Mouse (Mus musculus) liver, embryonic 11.5 days (tissue): ENCODE measurements at regions not wholly inside any gene's neighbourhood (a gene's known extent, or its start where the extent isn't known, plus 50 kb on each side); places are given as distances from the start of the nearest gene placed in this dataset.

ENCODE experiments used
- ATAC-seq: fragments of 200-750 bp; cut with Nextera tagmentation; replicated peaks from 2 replicates; pipeline ENCODE4 v1.8.0; 2017; ENCODE audit warnings: moderate number of reproducible peaks, mild to moderate bottlenecking, moderate TSS enrichment, moderate library complexity; ENCODE audit not compliant: low FRiP score
- DNase-seq: peaks from one replicate; pipeline ENCODE4 v3.0.0-alpha.2; 2017; ENCODE audit warnings: low spot score
- H3K27ac ChIP-seq: fragments of 300-500 bp; sonication (generic); 2 replicates; pipeline ENCODE4 v1.5.1; 2014; ENCODE audit warnings: mild to moderate bottlenecking, low read depth, low read length, control low read depth
- H3K27me3 ChIP-seq: fragments of 300-500 bp; sonication (generic); replicated peaks from 2 replicates; pipeline ENCODE4 v1.6.1; 2014; ENCODE audit warnings: low read length, mixed read lengths; ENCODE audit not compliant: control insufficient read depth, insufficient read depth
- H3K36me3 ChIP-seq: fragments of 300-500 bp; sonication (generic); 2 replicates; pipeline ENCODE4 v1.6.1; 2014; ENCODE audit warnings: mild to moderate bottlenecking, low read length, moderate library complexity, mixed read lengths; ENCODE audit not compliant: control insufficient read depth, insufficient read depth
- H3K4me1 ChIP-seq: fragments of 300-500 bp; sonication (generic); replicated peaks from 2 replicates; pipeline ENCODE4 v1.6.1; 2014; ENCODE audit warnings: low read length, mixed read lengths; ENCODE audit not compliant: control insufficient read depth, insufficient read depth
- H3K4me2 ChIP-seq: fragments of 300-500 bp; sonication (generic); 2 replicates; pipeline ENCODE4 v1.6.1; 2014; ENCODE audit warnings: mild to moderate bottlenecking, control low read depth, moderate library complexity
- H3K4me3 ChIP-seq: fragments of 300-500 bp; sonication (generic); 2 replicates; pipeline ENCODE4 v1.5.1; 2014; ENCODE audit warnings: low read depth, low read length, control low read depth
- H3K9ac ChIP-seq: fragments of 300-500 bp; sonication (generic); 2 replicates; pipeline ENCODE4 v1.6.1; 2014; ENCODE audit warnings: low read depth, low read length, control low read depth
- H3K9me3 ChIP-seq: fragments of 300-500 bp; sonication (generic); 2 replicates; pipeline ENCODE4 v1.6.1; 2016; ENCODE audit warnings: low read length, inconsistent platforms, mixed read lengths; ENCODE audit not compliant: control insufficient read depth
- WGBS: fragments of 180-500 bp; shearing (Covaris S2); extraction: QIAGEN DNeasy Blood & Tissue Kit; methylation state at CpG from one replicate; pipeline ENCODE4 v1.1.7; 2014; 5-methylcytosine and 5-hydroxymethylcytosine counted together

- Histone ChIP-seq H3K4me1 (no peaks in the 10 kb centered on the region), H3K4me2 (no peak overlapping the region), H3K27me3 (no peaks in the 10 kb centered on the region), H3K27ac (no peak overlapping the region), H3K9me3 (no peaks in the 10 kb centered on the region), H3K9ac (no peak overlapping the region), H3K36me3 (no peaks in the 10 kb centered on the region), H3K4me3 (no peak overlapping the region)
- ATAC-seq (no peak), DNase-seq (no peak)
- WGBS = 75% methylated on average over 5 of the region's 5 CpGs
These were observed 89.7 kb upstream of the Pde3a start for GRCm38 (mm10) chr6:141159326-141159725.

- Histone ChIP-seq H3K27ac (no peak overlapping the region), H3K4me1 (no peaks in the 10 kb centered on the region), H3K9me3 (no peaks in the 10 kb centered on the region), H3K4me2 (no peak overlapping the region), H3K4me3 (no peak overlapping the region), H3K9ac (no peak overlapping the region), H3K27me3 (no peaks in the 10 kb centered on the region), H3K36me3 (no peaks in the 10 kb centered on the region)
- WGBS = 61% methylated on average over 3 of the region's 3 CpGs
- ATAC-seq (no peak), DNase-seq (no peak)
These were observed 87.3 kb upstream of the Pde3a start for GRCm38 (mm10) chr6:141161626-141162233.

GRCm38 (mm10) chr6:141167270-141167669, 81.8 kb upstream of the Pde3a start:
- no peak for ATAC-seq
- WGBS = 59% methylated on average over 3 of the region's 3 CpGs
- no peak overlapping the region for H3K9ac ChIP-seq
- H3K27ac ChIP-seq = no peak overlapping the region
- H3K27me3 ChIP-seq = no peaks in the 10 kb centered on the region
- DNase-seq = no peak
- no peaks in the 10 kb centered on the region for H3K36me3 ChIP-seq
- no peaks in the 10 kb centered on the region for H3K9me3 ChIP-seq
- no peaks in the 10 kb centered on the region for H3K4me1 ChIP-seq
- no peak overlapping the region for H3K4me2 ChIP-seq
- H3K4me3 ChIP-seq = no peak overlapping the region

GRCm38 (mm10) chr6:141168356-141168755, 80.7 kb upstream of the Pde3a start:
- Histone ChIP-seq H3K4me2 (no peak overlapping the region), H3K4me1 (no peaks in the 10 kb centered on the region), H3K27me3 (no peaks in the 10 kb centered on the region), H3K27ac (no peak overlapping the region), H3K9ac (no peak overlapping the region), H3K36me3 (no peaks in the 10 kb centered on the region), H3K4me3 (no peak overlapping the region), H3K9me3 (no peaks in the 10 kb centered on the region)
- ATAC-seq (no peak), DNase-seq (no peak)
- 67% methylated on average over 3 of the region's 3 CpGs for WGBS

- H3K4me1 ChIP-seq = no peaks in the 10 kb centered on the region
- H3K9me3 ChIP-seq = no peaks in the 10 kb centered on the region
- H3K4me2 ChIP-seq = no peak overlapping the region
- no peak overlapping the region for H3K27ac ChIP-seq
- no peak for DNase-seq
- no peaks in the 10 kb centered on the region for H3K36me3 ChIP-seq
- H3K4me3 ChIP-seq = no peak overlapping the region
- ATAC-seq = no peak
- H3K9ac ChIP-seq = no peak overlapping the region
- 67% methylated on average over 1 of the region's 1 CpGs for WGBS
- H3K27me3 ChIP-seq = no peaks in the 10 kb centered on the region
These were observed 65.3 kb upstream of the Pde3a start for GRCm38 (mm10) chr6:141183782-141184181.

DNA sequence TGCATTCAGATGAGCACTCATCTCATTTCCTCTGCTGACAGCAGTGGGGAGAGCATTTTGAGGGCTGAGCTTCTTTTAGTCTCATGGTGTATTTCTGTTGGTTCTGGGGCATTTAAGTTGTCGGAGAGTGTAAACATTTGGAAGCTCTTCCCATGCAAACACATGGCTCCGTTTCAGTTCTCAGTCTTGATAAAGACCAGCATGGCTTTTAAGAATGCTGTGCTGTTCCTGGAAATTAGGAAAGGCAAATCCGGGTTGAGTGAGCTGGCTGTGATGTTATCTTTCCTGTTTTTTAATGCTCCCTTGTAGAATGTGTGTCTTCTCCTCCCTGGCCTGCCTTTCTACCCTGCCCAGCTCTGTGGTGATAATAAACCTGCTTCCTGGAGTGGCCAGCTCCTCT, 61.0 kb upstream of the Pde3a start:
- WGBS = 31% methylated on average over 3 of the region's 3 CpGs
- no peak for DNase-seq
- no peak overlapping the region for H3K4me3 ChIP-seq
- H3K36me3 ChIP-seq = no peaks in the 10 kb centered on the region
- no peak overlapping the region for H3K27ac ChIP-seq
- no peak for ATAC-seq
- H3K27me3 ChIP-seq = no peaks in the 10 kb centered on the region
- no peaks in the 10 kb centered on the region for H3K4me1 ChIP-seq
- no peak overlapping the region for H3K4me2 ChIP-seq
- no peak overlapping the region for H3K9ac ChIP-seq
- no peaks in the 10 kb centered on the region for H3K9me3 ChIP-seq

GRCm38 (mm10) chr6:141189093-141189492, 60.0 kb upstream of the Pde3a start:
- ATAC-seq (no peak), DNase-seq (no peak)
- no peak overlapping the region for H3K4me3 ChIP-seq
- no peaks in the 10 kb centered on the region for H3K27me3 ChIP-seq
- H3K36me3 ChIP-seq = no peaks in the 10 kb centered on the region
- H3K9me3 ChIP-seq = no peaks in the 10 kb centered on the region
- H3K27ac ChIP-seq = no peak overlapping the region
- 72% methylated on average over 5 of the region's 5 CpGs for WGBS
- no peaks in the 10 kb centered on the region for H3K4me1 ChIP-seq
- no peak overlapping the region for H3K9ac ChIP-seq
- no peak overlapping the region for H3K4me2 ChIP-seq

- H3K9me3 ChIP-seq = no peaks in the 10 kb centered on the region
- DNase-seq (no peak), ATAC-seq (no peak)
- no peak overlapping the region for H3K27ac ChIP-seq
- H3K4me3 ChIP-seq = no peak overlapping the region
- H3K9ac ChIP-seq = no peak overlapping the region
- no peaks in the 10 kb centered on the region for H3K27me3 ChIP-seq
- 88% methylated on average over 3 of the region's 3 CpGs for WGBS
- no peaks in the 10 kb centered on the region for H3K4me1 ChIP-seq
- no peaks in the 10 kb centered on the region for H3K36me3 ChIP-seq
- no peak overlapping the region for H3K4me2 ChIP-seq
These were observed 59.4 kb upstream of the Pde3a start for GRCm38 (mm10) chr6:141189701-141190100.

DNA sequence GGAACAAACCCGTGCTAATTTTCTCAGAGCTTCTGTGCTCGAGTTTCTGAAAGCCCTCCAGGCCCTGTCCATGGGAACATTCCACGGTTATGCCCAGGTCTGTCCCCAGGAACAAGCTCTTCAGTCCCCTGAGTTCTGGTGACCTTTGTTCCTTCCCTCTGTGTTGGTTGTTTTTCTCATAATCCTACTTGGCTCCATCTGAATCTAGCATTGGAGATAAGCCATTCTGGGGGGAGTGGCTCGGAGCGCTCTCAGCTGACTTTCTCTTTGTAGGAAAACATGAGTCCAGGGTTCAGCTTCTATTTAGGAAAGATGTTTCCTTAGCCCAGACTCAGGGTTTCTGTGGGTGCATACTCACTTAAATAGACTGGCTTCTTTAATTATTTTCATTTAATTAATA, 58.7 kb upstream of the Pde3a start:
- Histone ChIP-seq H3K27ac (no peak overlapping the region), H3K36me3 (no peaks in the 10 kb centered on the region), H3K4me3 (no peak overlapping the region), H3K9ac (no peak overlapping the region), H3K27me3 (no peaks in the 10 kb centered on the region), H3K9me3 (no peaks in the 10 kb centered on the region), H3K4me1 (no peaks in the 10 kb centered on the region), H3K4me2 (no peak overlapping the region)
- no peak for DNase-seq
- 77% methylated on average over 5 of the region's 5 CpGs for WGBS
- ATAC-seq = no peak
